Mouse (Mus musculus) hindbrain, postnatal 0 days (tissue): Measurements from ENCODE around the gene Mpeg1. TPM values are rescaled to one million over a fixed set of nuclear protein-coding genes. Genes with fewer than 3 reads are reported as not detected.

Experiments
- ATAC-seq: fragments of 200-750 bp; cut with Nextera tagmentation; 2 replicates; pipeline ENCODE4 v1.8.0; 2017; ENCODE audit warnings: mild to moderate bottlenecking, moderate TSS enrichment, moderate library complexity
- DNase-seq: peaks from one replicate; pipeline ENCODE4 v3.0.0-alpha.2; 2015; ENCODE audit warnings: low spot score
- H3K27ac ChIP-seq: fragments of 300-500 bp; sonication (generic); 2 replicates; pipeline ENCODE4 v1.5.1; 2014; ENCODE audit warnings: mild to moderate bottlenecking
- H3K27me3 ChIP-seq: fragments of 300-500 bp; sonication (generic); 2 replicates; pipeline ENCODE4 v1.6.1; 2014; ENCODE audit warnings: low read length, mixed read lengths; ENCODE audit not compliant: insufficient read depth
- H3K36me3 ChIP-seq: fragments of 300-500 bp; sonication (generic); 2 replicates; pipeline ENCODE4 v1.6.1; 2014; ENCODE audit warnings: low read length, mixed read lengths; ENCODE audit not compliant: insufficient read depth
- H3K4me1 ChIP-seq: fragments of 300-500 bp; sonication (generic); 2 replicates; pipeline ENCODE4 v1.6.1; 2014; ENCODE audit warnings: antibody characterized with exemption, low read length, mixed read lengths; ENCODE audit not compliant: insufficient read depth
- H3K4me2 ChIP-seq: fragments of 300-500 bp; sonication (generic); 2 replicates; pipeline ENCODE4 v1.6.1; 2014; ENCODE audit warnings: low read depth, mild to moderate bottlenecking, low read length, moderate library complexity, mixed read lengths
- H3K4me3 ChIP-seq: fragments of 300-500 bp; sonication (generic); 2 replicates; pipeline ENCODE4 v1.5.1; 2014; ENCODE audit warnings: low read length
- H3K9ac ChIP-seq: fragments of 300-500 bp; sonication (generic); replicated peaks from 2 replicates; pipeline ENCODE4 v1.6.1; 2014; ENCODE audit warnings: mild to moderate bottlenecking, low read length, moderate library complexity, mixed read lengths
- H3K9me3 ChIP-seq: fragments of 300-500 bp; sonication (generic); 2 replicates; pipeline ENCODE4 v1.6.1; 2016; ENCODE audit warnings: low read length, mixed read lengths
- CTCF ChIP-seq: IDR thresholded peaks from 2 replicates; pipeline ENCODE4 v1.5.1; 2016; ENCODE audit warnings: antibody characterized with exemption, control low read depth, low read depth
- WGBS: fragments of 180-500 bp; shearing (Covaris S2); extraction: QIAGEN DNeasy Blood & Tissue Kit; methylation state at CpG from one replicate; pipeline ENCODE4 v1.1.7; 2014; 5-methylcytosine and 5-hydroxymethylcytosine counted together
- polyA plus RNA-seq: library from polyadenylated mRNA; unstranded; fragments of >200 nt; fragmentation: Nextera tagmentation; extraction: Ambion mirVana; gene quantifications from 2 replicates; pipeline ENCODE4 v1.2.1, GENCODE M21; 2015
- total RNA-seq: library from RNA; depleted of rRNA; stranded (reverse); fragments of >200 nt; gene quantifications from 2 replicates; pipeline ENCODE4 v1.2.3, GENCODE M21; 2014

Gene Mpeg1
- total and polyA plus RNA-seq, 2 experiments from 2014 or later: 1.0 to 3.1 TPM

- H3K36me3 ChIP-seq: peaks cover 15% of the 10 kb centered on the region; the same call in 1 of the 2 replicates
- H3K4me2 ChIP-seq: no peak overlapping the region
- DNase-seq (no peak), ATAC-seq (no peak)
- 94% methylated on average over 10 of the region's 10 CpGs for WGBS
- H3K4me1 ChIP-seq: no peaks in the 10 kb centered on the region
- no peaks in the 10 kb centered on the region for H3K27me3 ChIP-seq
- no peak overlapping the region for H3K4me3 ChIP-seq
- no peak for TF ChIP-seq CTCF
- no peaks in the 10 kb centered on the region for H3K9me3 ChIP-seq
- no peak overlapping the region for H3K27ac ChIP-seq
- no peak overlapping the region for H3K9ac ChIP-seq
Observed at GRCm38 (mm10) chr19:12465530-12466144, 5.1 kb downstream of the Mpeg1 start.

GRCm38 (mm10) chr19:12466204-12466603, 5.6 kb downstream of the Mpeg1 start:
- 22% methylated on average over 7 of the region's 7 CpGs for WGBS

GRCm38 (mm10) chr19:12467436-12467835, 6.9 kb downstream of the Mpeg1 start:
- ATAC-seq: peak; percentile 13; the same call in 1 of the 2 replicates
- peak; percentile 73 for DNase-seq
- Histone ChIP-seq H3K4me3 (no peak overlapping the region), H3K27ac (no peak overlapping the region), H3K9me3 (no peaks in the 10 kb centered on the region), H3K4me2 (no peak overlapping the region), H3K9ac (no peak overlapping the region), H3K27me3 (no peaks in the 10 kb centered on the region), H3K36me3 (peaks cover 16% of the 10 kb centered on the region; the same call in 1 of the 2 replicates), H3K4me1 (no peaks in the 10 kb centered on the region)
- peak; percentile 71 for TF ChIP-seq CTCF
- WGBS: 80% methylated on average over 5 of the region's 5 CpGs

More at GRCm38 (mm10) chr19:12466204-12466603, 5.6 kb downstream of the Mpeg1 start:
- Histone ChIP-seq H3K4me3 (no peak overlapping the region), H3K4me1 (no peaks in the 10 kb centered on the region), H3K27me3 (no peaks in the 10 kb centered on the region), H3K27ac (peak overlapping the region; percentile 60; the same call in 1 of the 2 replicates), H3K9me3 (no peaks in the 10 kb centered on the region), H3K9ac (no peak overlapping the region), H3K4me2 (no peak overlapping the region), H3K36me3 (peaks cover 15% of the 10 kb centered on the region; the same call in 1 of the 2 replicates)
- DNase-seq (peak; percentile 76), ATAC-seq (peak; percentile 68)
- peak; percentile 92 for TF ChIP-seq CTCF

GRCm38 (mm10) chr19:12471866-12472265, 11.3 kb downstream of the Mpeg1 start:
- Histone ChIP-seq H3K4me2 (no peak overlapping the region), H3K36me3 (peaks cover 25% of the 10 kb centered on the region; the same call in 1 of the 2 replicates), H3K27me3 (no peaks in the 10 kb centered on the region), H3K27ac (no peak overlapping the region), H3K4me1 (no peaks in the 10 kb centered on the region), H3K9ac (no peak overlapping the region), H3K4me3 (no peak overlapping the region), H3K9me3 (no peaks in the 10 kb centered on the region)
- WGBS: 46% methylated on average over 3 of the region's 3 CpGs
- DNase-seq: no peak
- TF ChIP-seq CTCF: no peak
- no peak for ATAC-seq

GRCm38 (mm10) chr19:12472381-12472976, 11.9 kb downstream of the Mpeg1 start:
- Histone ChIP-seq H3K27me3 (no peaks in the 10 kb centered on the region), H3K36me3 (peaks cover 28% of the 10 kb centered on the region; the same call in 1 of the 2 replicates), H3K27ac (no peak overlapping the region), H3K9ac (no peak overlapping the region), H3K4me1 (no peaks in the 10 kb centered on the region), H3K9me3 (no peaks in the 10 kb centered on the region), H3K4me3 (no peak overlapping the region), H3K4me2 (no peak overlapping the region)
- no peak for TF ChIP-seq CTCF
- WGBS: 85% methylated on average over 5 of the region's 5 CpGs
- ATAC-seq: no peak
- DNase-seq: no peak

GRCm38 (mm10) chr19:12473201-12473641, 12.6 kb downstream of the Mpeg1 start:
- Histone ChIP-seq H3K4me2 (no peak overlapping the region), H3K9me3 (no peaks in the 10 kb centered on the region), H3K4me3 (no peak overlapping the region), H3K36me3 (peaks cover 28% of the 10 kb centered on the region; the same call in 1 of the 2 replicates), H3K4me1 (no peaks in the 10 kb centered on the region), H3K27me3 (no peaks in the 10 kb centered on the region), H3K27ac (no peak overlapping the region), H3K9ac (no peak overlapping the region)
- no peak for TF ChIP-seq CTCF
- ATAC-seq: no peak
- no peak for DNase-seq
- WGBS: 84% methylated on average over 4 of the region's 4 CpGs

GRCm38 (mm10) chr19:12473951-12474350, 13.4 kb downstream of the Mpeg1 start:
- no peak overlapping the region for H3K4me3 ChIP-seq
- DNase-seq: no peak
- no peak overlapping the region for H3K9ac ChIP-seq
- no peak overlapping the region for H3K4me2 ChIP-seq
- H3K4me1 ChIP-seq: no peaks in the 10 kb centered on the region
- WGBS: 84% methylated on average over 4 of the region's 4 CpGs
- no peaks in the 10 kb centered on the region for H3K27me3 ChIP-seq
- no peak overlapping the region for H3K27ac ChIP-seq
- H3K9me3 ChIP-seq: no peaks in the 10 kb centered on the region
- peaks cover 24% of the 10 kb centered on the region; the same call in 1 of the 2 replicates for H3K36me3 ChIP-seq
- no peak for ATAC-seq
- TF ChIP-seq CTCF: no peak
